ENCODE assay signal across 9 mouse cellular contexts in genomic region chr2:32084872-32085199, GRCm38 (mm10). TPM values are rescaled to one million over a fixed set of nuclear protein-coding genes. Genes with fewer than 3 reads are reported as not detected.
DNase-seq lines count a peak whose midpoint lies in the region; ATAC-seq and TF ChIP-seq lines count a peak whose summit lies in the region.
"Had no signal": no experiment of that assay in that cellular context is flagged by ENCODE, and none has a peak within 500 bp of the region (broad histone marks: within the 10 kb centered on the region; RNA-seq: fewer than 3 reads in every experiment).

No protein-coding gene starts in this region.

- H3K4me1 ChIP-seq in bone marrow macrophage, adult 2 months (ENCODE audit: control insufficient read depth, insufficient read depth, low read length): peaks cover 17% of the 10 kb centered on the region
- H3K4me1 ChIP-seq in hindbrain, embryonic 12.5 days: peaks cover 39% of the 10 kb centered on the region
- peaks cover 40% of the 10 kb centered on the region for H3K4me1 ChIP-seq in midbrain, embryonic 10.5 days

- TF ChIP-seq CTCF in bone marrow macrophage, adult 2 months (IDR thresholded peaks at IDR 0.05; ENCODE audit: low read depth, low read length): no peak

- TF ChIP-seq POLR2A in bone marrow macrophage, adult 2 months (IDR thresholded peaks at IDR 0.05; ENCODE audit: borderline replicate concordance, low read depth, low read length): no peak

- peak overlapping the region; percentile 74; the same call in 1 of the 2 replicates for H3K9ac ChIP-seq in hindbrain, embryonic 12.5 days

- peak overlapping the region; percentile 98 for H3K4me2 ChIP-seq in hindbrain, embryonic 12.5 days (replicated peaks)

- no peaks in the 10 kb centered on the region for H3K9me3 ChIP-seq in hindbrain, embryonic 12.5 days (replicated peaks)
- H3K9me3 ChIP-seq in midbrain, embryonic 10.5 days (replicated peaks): no peaks in the 10 kb centered on the region

- WGBS in hindbrain, embryonic 12.5 days: 20% methylated on average over 2 of the region's 2 CpGs
- 21% methylated on average over 2 of the region's 2 CpGs for WGBS in midbrain, embryonic 10.5 days

- DNase-seq in heart, adult 11 months: peak; percentile 94
- DNase-seq in heart, adult 9 months (ENCODE audit: low spot score in 2 of 2): no peak
- DNase-seq in midbrain, embryonic 10.5 days (ENCODE audit: low spot score): no peak
- DNase-seq in layer of hippocampus, postnatal 25 days (ENCODE audit: extremely low spot score in 1 of 2, low spot score in 1 of 2): no peak
- no peak for DNase-seq in left cerebral cortex, adult 9 months (ENCODE audit: low spot score in 2 of 2)
- DNase-seq: lung, postnatal 14 days had no signal

- H3K4me3 ChIP-seq in bone marrow macrophage, adult 2 months (ENCODE audit: insufficient read depth, low read length): peak overlapping the region; percentile 90
- peak overlapping the region; percentile 66 for H3K4me3 ChIP-seq in hindbrain, embryonic 12.5 days
- peak overlapping the region; percentile 69 for H3K4me3 ChIP-seq in midbrain, embryonic 10.5 days

- no peak; the same call in 1 of the 2 replicates for ATAC-seq in hindbrain, embryonic 12.5 days (ENCODE audit: low FRiP score)
- ATAC-seq in erythroid progenitor cell, adult 5-6 weeks (replicated peaks; ENCODE audit: low FRiP score, poor library complexity, severe bottlenecking): no peak

- no peaks in the 10 kb centered on the region for H3K36me3 ChIP-seq in hindbrain, embryonic 12.5 days
- no peaks in the 10 kb centered on the region for H3K36me3 ChIP-seq in midbrain, embryonic 10.5 days

- no peak overlapping the region for H3K27ac ChIP-seq in bone marrow macrophage, adult 2 months (ENCODE audit: insufficient read depth, low read depth, low read length)
- H3K27ac ChIP-seq in hindbrain, embryonic 12.5 days: no peak overlapping the region
- H3K27ac ChIP-seq in midbrain, embryonic 10.5 days (replicated peaks): no peak overlapping the region

- H3K27me3 ChIP-seq in hindbrain, embryonic 12.5 days: peaks cover 89% of the 10 kb centered on the region
- H3K27me3 ChIP-seq in midbrain, embryonic 10.5 days (ENCODE audit: low read depth, poor library complexity, severe bottlenecking): peaks cover 94% of the 10 kb centered on the region

RNA-seq across cellular contexts. Expression of gene Fam78a, which starts 0.2 kb away (rescaled TPM):
- 13.1 and 16.5 TPM in 2 replicates for polyA plus RNA-seq in bone marrow macrophage, adult 2 months (2012; ENCODE audit: insufficient read depth, insufficient read length, missing spikeins)
- polyA plus RNA-seq in hindbrain, embryonic 12.5 days (2016; fragmentation: Nextera tagmentation; extraction: Ambion mirVana): 1.8 and 2.4 TPM in 2 replicates
- polyA plus RNA-seq in midbrain, embryonic 10.5 days (2016; fragmentation: Nextera tagmentation; extraction: Ambion mirVana): 1.3 and 1.6 TPM in 2 replicates
- 1 to 10 TPM; 3.2 to 6.3 TPM for total RNA-seq in layer of hippocampus, postnatal 25 days (2021)
- 27.7 and 41.1 TPM in 2 replicates for total RNA-seq in erythroid progenitor cell, adult 5-6 weeks (2015; ENCODE audit: low replicate concordance)
- total RNA-seq in erythroid progenitor cell, adult 5-6 weeks (2017; ENCODE audit: low replicate concordance): 48.4 and 75.5 TPM in 2 replicates

RNA-seq across cellular contexts. Expression of gene Plpp7, which starts 10.5 kb away (rescaled TPM):
- 2.7 and 3.0 TPM in 2 replicates for polyA plus RNA-seq in bone marrow macrophage, adult 2 months (2012; ENCODE audit: insufficient read depth, insufficient read length, missing spikeins)
- polyA plus RNA-seq in hindbrain, embryonic 12.5 days (2016; fragmentation: Nextera tagmentation; extraction: Ambion mirVana): 11.1 and 11.5 TPM in 2 replicates
- 7.1 and 7.8 TPM in 2 replicates for polyA plus RNA-seq in midbrain, embryonic 10.5 days (2016; fragmentation: Nextera tagmentation; extraction: Ambion mirVana)
- total RNA-seq in layer of hippocampus, postnatal 25 days (2021): 10 to 100 TPM; 23.7 to 24.4 TPM
- not detected in 2 replicates for total RNA-seq in erythroid progenitor cell, adult 5-6 weeks (2015; ENCODE audit: low replicate concordance)
- total RNA-seq in erythroid progenitor cell, adult 5-6 weeks (2017; ENCODE audit: low replicate concordance): 0.26 TPM in 1 of 2 replicates, not detected in the other
